Mouse (Mus musculus) erythroblast, embryonic 14.5 days (primary cell): ENCODE measurements around the gene Hnrnph2. TPM values are rescaled to one million over a fixed set of nuclear protein-coding genes. Genes with fewer than 3 reads are reported as not detected.

Experiments used
- H3K27me3 ChIP-seq: 2 replicates; pipeline ENCODE4 v1.6.1; 2012; ENCODE audit warnings: inconsistent platforms; ENCODE audit not compliant: control insufficient read depth
- H3K36me3 ChIP-seq: 2 replicates; pipeline ENCODE4 v1.6.1; 2012; ENCODE audit warnings: mild to moderate bottlenecking, inconsistent platforms; ENCODE audit not compliant: control insufficient read depth
- H3K4me1 ChIP-seq: 2 replicates; pipeline ENCODE4 v1.6.1; 2012; ENCODE audit warnings: inconsistent platforms; ENCODE audit not compliant: control insufficient read depth
- H3K4me3 ChIP-seq: replicated peaks from 2 replicates; pipeline ENCODE3; 2012; ENCODE audit warnings: moderate library complexity, mild to moderate bottlenecking, inconsistent platforms
- H3K9me3 ChIP-seq: 2 replicates; pipeline ENCODE4 v1.6.1; 2012; ENCODE audit warnings: low read length, inconsistent platforms, mixed read lengths; ENCODE audit not compliant: control insufficient read depth
- GATA1 ChIP-seq: IDR thresholded peaks from 2 replicates; pipeline ENCODE4 v1.6.1; 2012; ENCODE audit warnings: low read length, inconsistent platforms, mixed read lengths
- TAL1 ChIP-seq: IDR thresholded peaks from 3 replicates; pipeline ENCODE4 v1.6.1; 2012; ENCODE audit warnings: low read length, inconsistent platforms, mixed read lengths
- polyA plus RNA-seq: library from polyadenylated mRNA; stranded (reverse); fragments of >175 nt; gene quantifications from 2 replicates; pipeline ENCODE4 v1.2.3, GENCODE M21; 2012

Gene Hnrnph2
- 1.6 and 2.2 TPM in 2 replicates for polyA plus RNA-seq

GRCm38 (mm10) chrX:134600659-134601379 lies at the start of gene Hnrnph2, which contains the start of gene Gla:
Gene Hnrnph2 (plus strand): TSS chrX:134601179.
Gene Gla (minus strand): TSS chrX:134601125.
- Histone ChIP-seq H3K27me3 (0 out of 2 replicates have a peak, but pooled peaks cover 2% of the 10 kb centered on the region), H3K9me3 (0 out of 2 replicates have a peak, but pooled peaks cover 2% of the 10 kb centered on the region)
- TF ChIP-seq GATA1, result peak; percentile 40
- no peak for TF ChIP-seq TAL1

GRCm38 (mm10) chrX:134553326-134553725 lies 47.7 kb upstream of the Hnrnph2 start:
- Histone ChIP-seq H3K4me1 (no peaks in the 10 kb centered on the region), H3K4me3 (no peak overlapping the region), H3K36me3 (peaks cover 28% of the 10 kb centered on the region), H3K27me3 (no peaks in the 10 kb centered on the region), H3K9me3 (no peaks in the 10 kb centered on the region)
- no peak for TF ChIP-seq GATA1
- TF ChIP-seq TAL1, result no peak

More at GRCm38 (mm10) chrX:134600659-134601379, at the start of gene Hnrnph2, which contains the start of gene Gla:
- peak within 1 kb of the TSS; percentile 81 for H3K4me3 ChIP-seq
- peaks cover 23% of the 10 kb centered on the region for H3K4me1 ChIP-seq
- H3K36me3 ChIP-seq, result peaks cover 23% of the 10 kb centered on the region

GRCm38 (mm10) chrX:134554425-134554824 lies 46.6 kb upstream of the Hnrnph2 start:
- peaks cover 27% of the 10 kb centered on the region for H3K36me3 ChIP-seq
- H3K4me3 ChIP-seq, result no peak overlapping the region
- H3K4me1 ChIP-seq, result no peaks in the 10 kb centered on the region
- no peak for TF ChIP-seq GATA1
- TF ChIP-seq TAL1, result no peak
- no peaks in the 10 kb centered on the region for H3K27me3 ChIP-seq
- H3K9me3 ChIP-seq, result no peaks in the 10 kb centered on the region

DNA sequence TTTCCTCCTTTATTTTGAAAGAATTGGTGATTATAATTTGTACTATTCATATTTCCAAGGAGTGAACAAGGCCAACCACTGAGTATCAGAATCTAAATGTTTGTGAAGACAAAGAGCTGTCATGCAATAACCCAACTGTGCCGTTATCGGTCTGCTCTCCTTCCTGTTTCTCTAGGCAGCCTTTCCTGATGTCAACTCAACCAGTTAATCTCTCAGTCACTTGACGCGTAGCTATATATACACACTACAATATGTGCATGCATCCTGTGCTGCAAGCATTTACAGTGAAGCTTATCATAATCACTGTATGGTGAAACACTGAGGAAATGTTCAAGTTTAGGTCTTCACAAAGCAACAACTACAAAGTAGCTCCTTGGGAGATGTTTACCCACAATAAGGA lies 36.7 kb upstream of the Hnrnph2 start:
- Histone ChIP-seq H3K4me1 (no peaks in the 10 kb centered on the region), H3K36me3 (peaks cover 2% of the 10 kb centered on the region; the same call in 1 of the 2 replicates), H3K9me3 (no peaks in the 10 kb centered on the region)

DNA sequence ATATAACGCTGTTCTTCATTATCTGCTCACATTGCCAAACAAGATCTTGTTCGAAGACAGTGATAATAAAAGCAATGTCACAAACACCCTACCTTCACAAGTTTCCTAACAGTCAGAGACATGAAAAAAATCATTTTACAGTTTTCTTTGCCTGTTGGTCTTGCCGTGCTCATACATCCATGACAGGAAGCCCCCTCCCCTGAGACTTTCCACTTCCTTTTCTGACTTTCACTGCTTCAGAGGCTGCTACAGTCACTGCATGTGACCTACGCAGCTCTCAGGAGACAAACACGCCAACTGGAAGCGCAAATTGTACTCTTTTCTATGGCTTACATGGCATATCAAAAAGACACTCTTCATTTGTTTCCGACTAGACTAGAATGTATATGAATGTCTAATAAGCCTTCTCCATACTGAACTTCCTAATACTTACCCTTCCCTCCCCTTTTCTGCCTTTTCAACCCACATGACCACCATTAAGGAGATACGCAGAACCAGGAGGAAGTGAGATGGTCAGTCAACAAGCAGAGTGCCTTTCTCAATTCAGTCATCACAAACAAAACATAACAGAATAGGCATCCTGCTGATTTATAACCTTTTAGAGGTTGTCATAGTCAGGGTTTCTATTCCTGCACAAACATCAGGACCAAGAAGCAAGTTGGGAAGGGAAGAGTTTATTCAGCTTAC lies 34.3 kb upstream of the Hnrnph2 start:
- Histone ChIP-seq H3K36me3 (peaks cover 3% of the 10 kb centered on the region; the same call in 1 of the 2 replicates), H3K4me1 (no peaks in the 10 kb centered on the region), H3K9me3 (no peaks in the 10 kb centered on the region), H3K4me3 (no peak overlapping the region), H3K27me3 (no peaks in the 10 kb centered on the region)
- TF ChIP-seq GATA1 (no peak), TAL1 (no peak)

More for the DNA sequence above, 36.7 kb upstream of the Hnrnph2 start:
- TF ChIP-seq GATA1 (no peak), TAL1 (no peak)
- Histone ChIP-seq H3K27me3 (no peaks in the 10 kb centered on the region), H3K4me3 (no peak overlapping the region)

- Histone ChIP-seq H3K9me3 (no peaks in the 10 kb centered on the region), H3K4me3 (no peak overlapping the region), H3K27me3 (no peaks in the 10 kb centered on the region), H3K36me3 (no peaks in the 10 kb centered on the region; the same call in 1 of the 2 replicates), H3K4me1 (peaks cover 24% of the 10 kb centered on the region)
- TF ChIP-seq TAL1 (no peak), GATA1 (no peak)
Measured at GRCm38 (mm10) chrX:134577896-134578295, 23.1 kb upstream of the Hnrnph2 start.

DNA sequence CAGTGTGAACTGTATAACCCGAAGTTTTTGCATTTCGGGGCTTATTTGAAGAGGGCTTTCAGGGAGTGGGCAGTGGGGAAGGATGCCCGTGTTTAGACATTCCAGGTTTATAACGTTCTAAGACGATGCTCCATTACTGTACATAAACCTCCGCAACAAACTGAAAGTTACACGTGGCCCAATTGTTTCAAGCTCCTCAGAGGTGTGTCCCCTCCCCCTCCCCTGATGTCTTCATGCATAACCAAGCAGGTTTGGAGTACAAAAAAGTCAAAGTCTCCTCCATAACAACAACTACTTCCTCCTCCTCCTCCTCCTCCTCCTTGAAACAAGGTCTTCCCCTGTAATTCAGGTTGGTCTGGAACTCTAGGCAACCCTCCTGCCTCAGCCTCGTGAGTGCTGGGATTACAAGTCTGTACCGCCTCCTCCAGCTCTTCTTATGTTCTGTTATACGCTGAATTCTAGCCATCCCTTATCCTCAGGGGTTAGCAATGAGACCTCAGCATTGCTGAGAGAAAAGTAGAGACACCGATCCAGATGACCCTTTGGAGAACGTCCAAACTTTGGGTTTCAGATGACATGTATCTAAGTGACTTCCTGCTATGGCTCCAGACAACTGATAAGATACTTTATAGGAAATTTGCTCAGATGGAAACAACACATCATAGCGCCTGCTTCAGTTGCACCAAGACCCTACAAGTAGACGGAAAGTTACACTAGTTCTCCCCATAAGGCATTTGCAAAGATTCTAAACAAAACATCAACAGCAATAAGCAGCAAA lies 20.3 kb upstream of the Hnrnph2 start:
- H3K4me3 ChIP-seq, result no peak overlapping the region
- no peaks in the 10 kb centered on the region for H3K36me3 ChIP-seq
- no peaks in the 10 kb centered on the region for H3K27me3 ChIP-seq
- H3K4me1 ChIP-seq, result peaks cover 47% of the 10 kb centered on the region
- peaks cover 5% of the 10 kb centered on the region; the same call in 1 of the 2 replicates for H3K9me3 ChIP-seq
- TF ChIP-seq GATA1 (no peak), TAL1 (no peak)

GRCm38 (mm10) chrX:134582270-134582669 lies 18.7 kb upstream of the Hnrnph2 start:
- Histone ChIP-seq H3K4me1 (peaks cover 54% of the 10 kb centered on the region), H3K36me3 (peaks cover under 1% of the 10 kb centered on the region), H3K27me3 (no peaks in the 10 kb centered on the region), H3K9me3 (peaks cover 7% of the 10 kb centered on the region; the same call in 1 of the 2 replicates), H3K4me3 (peak overlapping the region; percentile 63)
- TF ChIP-seq GATA1 (no peak), TAL1 (no peak)
